Mouse (Mus musculus): ENCODE data around the gene Fam155a.

Fam155a gene

DNA sequence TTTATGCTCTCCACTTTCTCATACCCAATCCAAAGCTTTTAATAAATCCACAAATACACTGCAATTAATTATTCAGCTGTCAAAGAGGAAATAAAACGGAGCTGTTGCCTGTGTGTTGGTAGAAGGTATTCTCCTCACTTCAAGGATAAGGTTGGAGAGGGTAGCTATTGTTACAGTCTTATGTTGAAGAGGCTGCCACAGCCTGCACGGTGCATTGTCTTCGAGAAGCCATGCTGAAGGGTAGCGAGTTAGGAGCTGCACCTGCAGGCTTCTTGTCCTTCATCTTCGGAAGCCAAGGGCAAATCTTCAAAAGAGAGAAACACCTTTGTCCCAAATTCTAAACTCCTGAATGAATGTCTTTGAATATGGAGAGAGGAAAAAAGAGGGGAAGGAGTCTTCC, 288.4 kb downstream of the Fam155a start:
- CTCF ChIA-PET, result no interaction called here

GRCm38 (mm10) chr8:9471290-9471689, 299.7 kb downstream of the Fam155a start:
- CTCF ChIA-PET, result no interaction called here

GRCm38 (mm10) chr8:9470114-9470513, 300.8 kb downstream of the Fam155a start:
- CTCF ChIA-PET, result no interaction called here

DNA sequence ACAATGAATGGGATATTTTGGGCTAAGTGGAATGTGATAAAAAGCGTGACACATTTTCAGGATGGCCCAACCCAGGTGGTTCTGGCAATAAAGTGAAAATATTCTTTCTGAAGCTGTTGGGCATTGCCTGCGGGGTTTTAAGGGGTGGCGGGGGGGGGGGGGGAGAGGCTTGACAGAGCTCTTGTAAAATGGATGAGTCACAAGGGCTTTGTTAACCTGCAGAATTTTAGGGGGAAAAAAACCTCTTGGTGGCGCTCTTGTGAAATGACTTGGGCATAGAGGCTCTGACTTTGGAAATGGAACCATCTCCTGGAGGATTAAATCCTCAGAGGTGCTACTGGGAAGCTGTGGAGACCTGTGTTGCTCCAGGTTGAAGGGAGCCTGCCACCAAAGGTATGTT, 309.9 kb downstream of the Fam155a start:
- CTCF ChIA-PET, result no interaction called here

GRCm38 (mm10) chr8:9460707-9461106, 310.3 kb downstream of the Fam155a start:
- CTCF ChIA-PET, result no interaction called here

DNA sequence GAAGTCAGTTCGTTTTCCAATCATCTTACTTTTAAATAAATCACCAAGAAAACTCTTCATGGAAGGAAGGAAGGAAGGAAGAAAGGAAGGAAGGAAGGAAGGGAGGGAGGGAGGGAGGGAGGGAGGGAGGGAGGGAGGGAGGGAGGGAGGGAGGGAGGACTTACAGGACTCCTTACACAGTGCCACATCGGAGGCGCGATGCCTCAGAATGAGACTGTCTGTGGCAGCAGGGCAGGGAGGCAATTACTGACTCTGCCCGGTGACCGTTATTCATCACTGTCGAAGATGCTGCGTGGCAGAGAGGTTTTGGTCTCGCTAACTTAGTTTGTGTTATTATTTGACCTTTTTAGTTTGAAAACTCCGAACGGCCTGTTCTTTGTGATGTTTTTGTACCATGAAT, 312.3 kb downstream of the Fam155a start:
- CTCF ChIA-PET, result no interaction called here

- CTCF ChIA-PET, result no interaction called here
These were observed 315.8 kb downstream of the Fam155a start for GRCm38 (mm10) chr8:9455138-9455537.

- CTCF ChIA-PET, result interaction anchor here (0.7 kb wide), 1 partner anchor 26 kb away, joined by 4 read pairs; no protein-coding TSS in a partner anchor
These were observed 317.2 kb downstream of the Fam155a start for GRCm38 (mm10) chr8:9453742-9454141.

DNA sequence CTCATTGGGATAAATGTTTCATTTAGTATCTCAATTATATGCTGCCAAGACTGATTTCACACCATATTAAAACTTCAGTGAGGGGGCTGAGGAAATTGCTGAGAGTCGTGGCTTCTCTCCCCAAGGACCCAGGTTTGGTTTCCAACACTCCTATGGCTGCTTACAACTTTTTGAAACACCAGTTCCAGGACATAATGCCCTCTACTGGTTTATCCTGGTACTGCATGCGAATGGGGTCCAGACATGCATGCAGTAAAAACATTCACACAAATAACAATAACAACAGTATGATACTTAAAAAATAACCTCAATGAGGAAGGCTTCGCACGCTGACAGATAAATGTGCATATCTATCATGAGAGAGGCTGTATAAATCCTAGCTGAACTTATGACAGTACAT, 319.4 kb downstream of the Fam155a start:
- CTCF ChIA-PET, result interaction anchor here (0.7 kb wide), 1 partner anchor 465 kb away, joined by 3 read pairs; no protein-coding TSS in a partner anchor

GRCm38 (mm10) chr8:9448613-9449012, 322.3 kb downstream of the Fam155a start:
- CTCF ChIA-PET, result no interaction called here

DNA sequence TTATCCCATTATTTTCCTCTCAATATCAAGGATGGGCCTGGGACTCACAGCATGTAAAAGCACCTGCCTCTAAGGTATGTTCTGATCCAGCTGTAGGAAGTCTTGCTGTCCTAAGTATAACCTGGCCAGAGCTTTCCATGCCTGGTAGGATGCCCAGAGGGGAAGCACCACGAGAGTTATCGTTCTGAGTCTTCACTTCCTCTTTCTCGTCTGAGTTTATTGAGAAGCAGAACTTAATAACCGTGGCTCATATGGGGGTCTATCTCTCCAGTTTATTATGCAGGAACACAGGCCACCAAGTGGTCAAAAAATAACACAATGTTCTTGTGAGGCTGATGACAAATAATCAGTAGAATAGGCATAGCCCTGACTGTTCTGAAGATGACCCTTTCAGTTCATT, 333.1 kb downstream of the Fam155a start:
- CTCF ChIA-PET, result no interaction called here

GRCm38 (mm10) chr8:9435501-9435900, 335.5 kb downstream of the Fam155a start:
- CTCF ChIA-PET, result no interaction called here

DNA sequence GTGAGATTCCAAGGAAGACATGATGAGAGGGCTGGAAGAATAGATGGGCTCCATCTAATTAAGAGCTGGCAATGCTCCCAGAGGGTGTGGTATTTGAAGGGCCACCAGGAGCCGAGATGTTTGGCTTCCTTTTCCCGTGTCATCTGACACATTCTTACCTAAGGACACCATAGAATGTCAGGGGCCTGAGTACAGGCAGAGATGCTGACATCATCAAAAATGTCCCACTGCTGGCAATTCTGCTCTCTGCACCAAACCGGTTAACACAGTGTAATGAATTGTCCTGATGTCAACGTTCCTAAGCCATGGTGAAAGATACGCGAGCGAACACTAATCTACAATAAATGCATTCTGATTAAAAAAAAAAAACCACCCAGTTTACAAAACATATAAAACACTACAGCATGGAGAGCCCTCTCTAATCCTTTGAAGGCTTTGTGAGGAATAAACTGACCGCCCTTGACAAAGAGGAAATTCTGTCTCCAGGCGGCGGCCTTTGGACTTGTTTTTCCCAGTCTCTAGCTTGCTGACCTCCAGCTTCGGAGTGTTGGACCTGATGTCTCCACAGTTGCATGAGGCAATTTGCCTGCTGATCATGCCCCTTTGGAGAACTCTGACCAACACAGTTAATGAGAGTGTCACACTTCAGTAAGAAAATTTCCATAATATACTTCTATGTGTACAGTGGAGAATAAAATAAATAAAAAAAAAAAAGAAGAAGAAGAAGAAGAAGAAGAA, 338.2 kb downstream of the Fam155a start:
- CTCF ChIA-PET, result no interaction called here

DNA sequence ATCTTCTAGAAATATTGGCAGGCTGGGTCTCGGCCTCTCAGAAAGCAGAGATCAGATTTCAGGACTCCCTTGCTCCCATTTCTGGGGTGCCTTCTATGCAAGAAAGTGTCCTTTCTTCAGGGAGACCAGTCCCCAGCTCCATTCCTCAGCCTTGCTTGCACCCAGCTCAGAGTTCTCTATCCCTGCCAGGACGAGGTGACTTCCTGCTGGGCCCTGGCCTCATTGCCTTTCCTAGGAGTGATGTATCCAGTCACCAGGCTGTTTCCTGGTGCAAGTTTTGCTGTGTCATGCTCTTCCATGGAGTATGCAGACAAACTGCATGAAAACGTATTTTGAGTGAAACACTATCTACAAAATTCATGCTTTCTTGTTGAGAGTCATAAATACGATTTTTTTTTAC, 342.1 kb downstream of the Fam155a start:
- CTCF ChIA-PET, result no interaction called here

DNA sequence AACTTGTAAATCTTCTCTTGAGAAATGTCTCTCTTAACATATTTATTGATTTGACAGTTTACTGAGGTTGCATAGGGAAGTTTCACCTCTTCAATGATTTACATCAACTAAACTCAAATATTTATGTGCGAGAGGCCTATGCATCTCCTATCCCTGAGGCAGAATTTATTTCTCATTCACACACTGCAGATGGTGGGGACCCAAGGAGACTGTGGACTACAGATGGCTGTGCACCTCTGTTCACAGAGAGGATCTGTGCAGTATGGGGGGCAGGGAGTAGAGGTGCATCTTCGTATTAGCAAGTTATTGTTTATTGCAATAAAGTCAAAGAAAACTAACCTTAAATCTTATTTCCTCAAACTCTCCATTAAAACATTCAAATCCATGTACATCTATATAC, 346.9 kb downstream of the Fam155a start:
- CTCF ChIA-PET, result no interaction called here

DNA sequence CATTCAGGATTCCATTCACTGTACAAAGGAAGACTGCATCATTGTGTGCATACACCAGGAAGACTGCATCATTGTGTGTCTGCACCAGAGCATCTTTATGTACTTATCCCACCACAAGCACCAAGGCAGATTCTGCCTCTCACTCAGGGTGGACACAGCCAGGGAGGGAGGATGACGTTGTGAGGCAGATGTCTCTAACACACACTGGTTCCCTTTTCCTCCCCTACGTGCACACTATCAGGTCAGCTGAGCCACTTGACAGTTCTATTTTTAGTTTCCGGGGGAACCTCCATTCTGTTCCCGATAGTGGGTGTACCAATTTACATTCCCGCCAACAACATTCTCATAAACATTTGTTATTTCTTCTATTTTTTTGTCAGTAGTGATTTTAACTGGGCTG, 347.4 kb downstream of the Fam155a start:
- CTCF ChIA-PET, result no interaction called here

GRCm38 (mm10) chr8:9423184-9423583, 347.8 kb downstream of the Fam155a start:
- CTCF ChIA-PET, result no interaction called here

DNA sequence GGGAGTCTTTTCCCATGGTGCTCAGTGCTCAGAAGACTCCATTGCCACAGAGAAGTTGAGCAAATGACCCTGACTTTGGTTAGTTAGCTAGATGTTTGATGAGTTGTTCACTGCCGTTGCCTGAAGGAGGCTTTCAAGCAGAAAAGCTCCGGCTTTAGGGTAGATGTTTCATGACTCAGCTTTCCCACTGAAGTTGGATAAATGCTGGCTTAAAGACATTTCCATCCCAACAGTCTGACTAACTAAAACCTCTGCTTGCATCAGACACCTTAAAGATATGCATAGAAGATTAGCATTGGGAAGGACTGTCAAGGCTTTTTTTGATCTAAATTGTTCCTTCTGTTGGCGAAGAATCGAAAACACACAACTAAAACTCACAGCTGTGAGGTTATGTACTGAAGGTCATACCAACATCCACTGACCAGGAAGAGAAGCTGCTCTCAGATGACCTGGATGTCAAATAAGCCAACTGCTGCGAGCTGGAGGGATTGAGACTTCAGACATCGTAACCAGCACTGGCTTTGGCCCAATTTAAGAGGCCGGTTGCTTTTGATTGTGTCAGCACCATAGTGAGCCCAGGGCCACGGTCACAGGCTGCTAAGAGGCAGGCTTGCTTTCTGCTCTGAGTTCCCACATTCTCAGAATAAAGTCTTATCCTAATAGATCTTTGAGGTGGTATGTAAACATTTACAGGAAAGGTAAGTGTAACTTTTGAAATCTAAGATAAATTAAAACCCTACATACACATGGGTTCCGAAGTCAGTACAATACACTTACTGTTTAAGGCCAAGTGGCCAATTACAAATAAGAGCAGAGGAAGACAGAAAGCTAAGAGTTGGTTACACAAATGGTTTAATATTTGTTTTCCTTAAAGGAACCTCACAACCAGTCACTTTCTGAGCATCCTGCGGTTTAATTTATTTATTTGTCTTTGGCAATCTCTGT, 351.8 kb downstream of the Fam155a start:
- CTCF ChIA-PET, result no interaction called here

- CTCF ChIA-PET, result no interaction called here
These were observed 354.8 kb downstream of the Fam155a start for GRCm38 (mm10) chr8:9416189-9416588.

- CTCF ChIA-PET, result no interaction called here
These were observed 362.5 kb downstream of the Fam155a start for GRCm38 (mm10) chr8:9408480-9408879.

GRCm38 (mm10) chr8:9406204-9406603, 364.8 kb downstream of the Fam155a start:
- CTCF ChIA-PET, result no interaction called here

DNA sequence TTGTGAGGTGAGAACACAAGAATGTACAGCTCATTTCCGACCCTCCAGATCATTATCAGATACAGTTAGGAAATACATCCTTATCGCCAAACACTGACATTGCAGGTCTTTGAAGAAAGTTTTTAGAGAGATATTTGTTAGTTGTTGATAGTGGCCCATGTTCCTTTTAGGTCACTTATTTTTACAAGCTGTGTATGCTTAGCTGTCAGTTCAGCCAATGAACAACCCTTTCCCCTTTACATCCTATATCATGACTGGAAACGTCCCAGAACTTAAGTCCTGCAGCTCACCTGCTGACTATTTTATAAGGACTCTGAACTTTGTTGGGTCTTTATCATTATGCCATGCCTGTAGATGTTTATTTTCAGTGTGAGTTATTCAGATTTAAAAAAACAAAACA, 366.3 kb downstream of the Fam155a start:
- CTCF ChIA-PET, result no interaction called here

GRCm38 (mm10) chr8:9402393-9402792, 368.6 kb downstream of the Fam155a start:
- CTCF ChIA-PET, result no interaction called here

All from spleen, embryonic (tissue).